Mouse (Mus musculus): ENCODE results near the gene A730009L09Rik. TPM values are rescaled to one million over a fixed set of nuclear protein-coding genes. Genes with fewer than 3 reads are reported as not detected.

Gene A730009L09Rik
- polyA plus RNA-seq, 1 experiment from 2014 or later: 0.41 TPM

DNA sequence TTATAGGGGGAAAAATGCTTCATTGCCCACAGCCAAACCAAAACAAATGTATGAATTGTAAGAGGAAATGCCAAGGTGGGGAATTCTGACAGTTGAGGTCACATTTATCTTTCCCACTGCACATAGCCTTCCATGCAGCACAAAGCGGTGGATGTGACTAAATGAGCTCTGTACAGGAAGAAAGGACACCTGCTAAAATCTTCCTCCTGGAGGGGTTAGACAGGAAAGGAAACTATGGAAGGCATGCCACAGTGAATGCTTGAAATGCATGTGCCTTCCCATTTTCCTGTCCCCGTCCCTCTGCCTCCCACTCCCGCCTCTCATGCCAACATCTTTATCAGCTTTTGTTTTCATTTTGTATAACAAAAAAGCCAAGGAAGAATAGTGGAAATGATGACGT, 7.2 kb upstream of the A730009L09Rik start:
- WGBS: 74% methylated on average over 4 of the region's 4 CpGs
- H3K9ac ChIP-seq (replicated peaks): no peak overlapping the region
- no peak for ATAC-seq (ENCODE audit: low FRiP score)
- H3K4me2 ChIP-seq: no peak overlapping the region
- H3K27me3 ChIP-seq (replicated peaks): no peaks in the 10 kb centered on the region
- H3K9me3 ChIP-seq (replicated peaks): no peaks in the 10 kb centered on the region
- no peaks in the 10 kb centered on the region for H3K4me1 ChIP-seq
- no peak overlapping the region for H3K4me3 ChIP-seq (replicated peaks)
- no peak overlapping the region for H3K27ac ChIP-seq (replicated peaks)
- no peaks in the 10 kb centered on the region for H3K36me3 ChIP-seq

DNA sequence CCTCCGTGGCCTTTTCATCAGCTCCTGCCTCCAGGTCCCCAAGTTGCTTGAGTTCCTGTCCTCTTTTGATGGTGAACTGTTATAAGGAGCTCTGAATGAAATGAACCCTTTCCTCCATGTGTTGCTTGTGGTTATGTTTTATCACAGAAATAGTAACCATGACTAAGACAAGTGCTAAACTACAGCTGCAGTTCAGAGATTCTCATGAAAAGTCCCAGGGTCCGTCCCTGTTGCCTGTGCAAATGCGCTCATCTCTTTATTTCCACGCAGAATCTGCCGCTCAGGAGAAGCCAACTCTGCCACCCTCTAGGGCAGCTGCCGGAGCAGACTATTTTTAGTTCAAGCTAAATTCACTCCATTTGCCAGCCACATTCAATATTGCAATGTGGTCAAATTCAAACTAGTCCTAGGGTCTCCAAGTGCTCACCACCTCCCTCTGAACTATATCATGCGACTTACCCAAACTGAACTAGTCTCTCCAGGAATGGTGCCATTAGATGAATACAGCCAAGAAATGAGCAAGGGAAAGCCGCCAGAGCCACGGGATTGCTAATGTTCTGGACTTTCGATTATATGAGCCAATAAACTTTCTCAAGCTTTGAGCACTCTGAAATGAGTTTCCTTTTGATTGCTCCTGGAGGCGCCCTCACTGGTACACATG, 7.2 kb downstream of the A730009L09Rik start:
- 87% methylated on average over 11 of the region's 11 CpGs for WGBS
- ATAC-seq (ENCODE audit: low FRiP score): no peak
- Histone ChIP-seq H3K4me3 (replicated peaks) (no peak overlapping the region), H3K27me3 (replicated peaks) (no peaks in the 10 kb centered on the region), H3K9me3 (replicated peaks) (no peaks in the 10 kb centered on the region), H3K4me1 (no peaks in the 10 kb centered on the region), H3K9ac (replicated peaks) (no peak overlapping the region), H3K36me3 (no peaks in the 10 kb centered on the region), H3K27ac (replicated peaks) (no peak overlapping the region), H3K4me2 (no peak overlapping the region)

DNA sequence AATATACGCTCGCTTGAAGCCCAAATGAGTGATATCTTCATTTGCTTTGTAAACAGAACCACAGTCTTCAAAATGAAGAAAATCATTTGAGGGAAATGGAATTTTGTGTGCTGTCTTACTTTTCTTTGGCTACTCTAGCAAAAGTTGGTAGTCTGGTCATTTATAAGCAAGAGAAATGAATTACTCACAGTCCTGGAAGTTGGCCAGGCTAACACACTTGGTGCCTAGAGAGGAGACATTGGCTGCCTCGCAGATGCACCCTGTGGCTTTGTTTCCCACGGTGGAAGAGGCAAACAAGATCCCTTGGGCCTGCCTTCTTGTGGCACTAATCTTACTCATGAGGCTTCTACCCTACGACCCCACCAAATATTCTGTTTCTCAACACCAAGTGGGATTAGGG, 8.1 kb downstream of the A730009L09Rik start:
- H3K9me3 ChIP-seq (replicated peaks): no peaks in the 10 kb centered on the region
- no peak overlapping the region for H3K27ac ChIP-seq (replicated peaks)
- H3K4me2 ChIP-seq: no peak overlapping the region
- no peak overlapping the region for H3K4me3 ChIP-seq (replicated peaks)
- no peaks in the 10 kb centered on the region for H3K27me3 ChIP-seq (replicated peaks)
- H3K36me3 ChIP-seq: no peaks in the 10 kb centered on the region
- no peak overlapping the region for H3K9ac ChIP-seq (replicated peaks)
- WGBS: 84% methylated on average over 5 of the region's 5 CpGs
- H3K4me1 ChIP-seq: no peaks in the 10 kb centered on the region
- no peak for ATAC-seq (ENCODE audit: low FRiP score)

DNA sequence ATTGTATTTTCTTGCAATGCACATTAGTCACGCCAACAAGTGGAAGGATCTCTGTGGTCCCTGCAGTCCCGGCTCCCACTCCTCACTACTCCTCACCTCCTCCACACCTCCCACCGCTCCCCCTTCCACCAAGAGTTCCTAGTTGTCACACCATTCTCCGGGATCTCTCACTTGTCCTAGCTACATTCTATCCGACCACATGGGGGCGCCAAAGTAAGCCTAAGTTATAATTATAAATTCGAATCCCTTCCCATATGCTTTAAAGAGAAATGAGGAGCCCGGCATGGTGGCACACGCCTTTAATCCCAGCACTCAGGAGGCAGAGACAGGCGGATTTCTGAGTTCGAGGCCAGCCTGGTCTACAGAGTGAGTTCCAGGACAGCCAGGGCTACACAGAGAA, 12.5 kb downstream of the A730009L09Rik start:
- H3K4me1 ChIP-seq: no peaks in the 10 kb centered on the region
- H3K4me3 ChIP-seq (replicated peaks): no peak overlapping the region
- H3K4me2 ChIP-seq: no peak overlapping the region
- no peaks in the 10 kb centered on the region for H3K27me3 ChIP-seq (replicated peaks)
- H3K9ac ChIP-seq (replicated peaks): no peak overlapping the region
- no peak overlapping the region for H3K27ac ChIP-seq (replicated peaks)
- H3K36me3 ChIP-seq: no peaks in the 10 kb centered on the region
- ATAC-seq (ENCODE audit: low FRiP score): no peak
- no peaks in the 10 kb centered on the region for H3K9me3 ChIP-seq (replicated peaks)
- WGBS: 64% methylated on average over 11 of the region's 11 CpGs

DNA sequence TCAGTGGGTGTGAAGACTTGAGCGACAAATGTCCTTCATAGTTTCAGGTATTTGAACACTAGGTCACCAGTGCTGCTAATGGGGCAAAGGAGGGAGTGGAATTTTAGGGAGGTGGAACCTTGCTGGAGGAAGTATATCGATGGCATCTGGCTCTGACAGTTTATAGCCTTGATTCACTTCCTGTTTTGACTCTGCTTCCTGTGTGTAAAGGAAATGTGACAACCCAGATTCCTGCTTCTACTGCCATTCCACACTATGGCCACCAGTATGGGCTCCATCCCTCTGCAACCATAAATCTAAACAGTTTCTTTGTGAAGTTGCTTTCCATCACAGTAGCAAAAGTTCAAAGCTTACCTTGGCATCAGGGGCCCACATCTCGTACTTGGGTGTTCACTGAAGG, 17.9 kb downstream of the A730009L09Rik start:
- H3K4me2 ChIP-seq: no peak overlapping the region
- H3K27me3 ChIP-seq (replicated peaks): no peaks in the 10 kb centered on the region
- H3K9me3 ChIP-seq (replicated peaks): no peaks in the 10 kb centered on the region
- ATAC-seq (ENCODE audit: low FRiP score): no peak
- H3K9ac ChIP-seq (replicated peaks): no peak overlapping the region
- 92% methylated on average over 3 of the region's 3 CpGs for WGBS
- no peaks in the 10 kb centered on the region for H3K4me1 ChIP-seq
- H3K4me3 ChIP-seq (replicated peaks): no peak overlapping the region
- no peak overlapping the region for H3K27ac ChIP-seq (replicated peaks)
- no peaks in the 10 kb centered on the region for H3K36me3 ChIP-seq

DNA sequence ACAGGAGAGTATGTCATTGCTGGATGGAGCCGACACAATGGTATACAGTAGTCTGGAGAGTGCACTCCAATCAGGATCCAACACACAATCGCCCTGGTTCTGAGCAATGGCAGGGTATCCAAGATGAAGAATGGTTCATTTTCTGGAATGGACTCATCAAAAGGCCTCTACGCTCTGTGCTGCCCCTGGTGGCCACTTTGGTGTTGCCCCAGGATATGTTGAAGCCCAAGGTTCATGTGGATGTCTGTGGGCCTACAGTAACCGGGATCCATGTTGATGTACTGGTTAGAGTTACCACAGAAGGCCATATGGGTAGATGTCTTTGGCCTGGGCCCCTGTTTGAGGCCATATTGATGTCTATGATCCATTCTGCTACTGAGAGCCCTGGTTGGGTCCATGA, 31.1 kb downstream of the A730009L09Rik start:
- H3K27ac ChIP-seq (replicated peaks): no peak overlapping the region
- no peaks in the 10 kb centered on the region for H3K4me1 ChIP-seq
- H3K36me3 ChIP-seq: no peaks in the 10 kb centered on the region
- no peaks in the 10 kb centered on the region for H3K27me3 ChIP-seq (replicated peaks)
- ATAC-seq (ENCODE audit: low FRiP score): no peak
- H3K9ac ChIP-seq (replicated peaks): no peak overlapping the region
- H3K4me3 ChIP-seq (replicated peaks): no peak overlapping the region
- WGBS: 98% methylated on average over 4 of the region's 4 CpGs
- H3K4me2 ChIP-seq: no peak overlapping the region
- no peaks in the 10 kb centered on the region for H3K9me3 ChIP-seq (replicated peaks)

DNA sequence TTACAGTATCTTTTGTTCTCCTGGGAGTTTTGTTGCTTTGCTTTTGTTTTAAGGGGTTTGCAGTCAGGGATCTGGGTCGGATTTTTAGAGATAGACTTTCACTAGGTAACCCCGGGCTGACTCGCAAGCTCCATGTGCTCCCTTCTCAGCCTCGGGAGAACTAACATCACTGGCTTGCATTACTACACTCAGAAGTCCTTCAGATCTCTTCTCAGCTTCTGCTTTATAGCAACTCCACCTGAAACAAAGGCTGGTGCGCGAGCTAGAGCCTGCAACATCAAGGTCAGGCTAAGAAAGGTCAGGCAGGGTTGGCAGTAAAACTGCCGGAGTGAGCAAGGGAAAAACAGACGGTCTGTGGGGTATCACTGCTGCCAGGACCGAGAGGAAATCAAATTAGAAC, 34.2 kb downstream of the A730009L09Rik start:
- 44% methylated on average over 9 of the region's 9 CpGs for WGBS
- Histone ChIP-seq H3K4me2 (no peak overlapping the region), H3K27me3 (replicated peaks) (no peaks in the 10 kb centered on the region)

DNA sequence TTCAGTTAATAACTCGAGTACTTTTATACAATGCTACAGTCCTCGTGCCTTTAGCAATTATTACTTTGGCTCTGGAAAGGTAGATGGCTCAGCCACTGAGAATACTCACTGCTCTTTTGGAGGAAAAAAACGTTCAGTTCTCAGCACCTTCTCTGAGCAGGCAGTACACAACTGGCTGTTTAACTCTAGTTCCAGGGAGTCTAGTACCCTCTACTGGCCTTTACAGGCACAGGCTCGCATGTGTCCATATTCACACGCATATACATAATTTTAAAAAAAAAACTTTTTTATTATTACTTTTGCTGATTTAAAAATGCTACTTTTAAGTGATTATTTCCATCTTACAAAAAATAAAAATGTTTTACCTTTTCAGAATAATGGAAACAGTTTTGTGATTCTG, 35.5 kb downstream of the A730009L09Rik start:
- no peaks in the 10 kb centered on the region for H3K9me3 ChIP-seq (replicated peaks)
- no peaks in the 10 kb centered on the region for H3K4me1 ChIP-seq
- WGBS: 81% methylated on average over 5 of the region's 5 CpGs
- no peak overlapping the region for H3K9ac ChIP-seq (replicated peaks)
- H3K36me3 ChIP-seq: no peaks in the 10 kb centered on the region
- no peak for ATAC-seq (ENCODE audit: low FRiP score)
- H3K4me3 ChIP-seq (replicated peaks): no peak overlapping the region
- no peak overlapping the region for H3K27ac ChIP-seq (replicated peaks)
- H3K4me2 ChIP-seq: no peak overlapping the region
- H3K27me3 ChIP-seq (replicated peaks): no peaks in the 10 kb centered on the region

More for the DNA sequence above, 34.2 kb downstream of the A730009L09Rik start:
- Histone ChIP-seq H3K36me3 (no peaks in the 10 kb centered on the region), H3K4me3 (replicated peaks) (no peak overlapping the region), H3K9ac (replicated peaks) (no peak overlapping the region), H3K4me1 (no peaks in the 10 kb centered on the region), H3K27ac (replicated peaks) (no peak overlapping the region), H3K9me3 (replicated peaks) (no peaks in the 10 kb centered on the region)
- no peak for ATAC-seq (ENCODE audit: low FRiP score)

DNA sequence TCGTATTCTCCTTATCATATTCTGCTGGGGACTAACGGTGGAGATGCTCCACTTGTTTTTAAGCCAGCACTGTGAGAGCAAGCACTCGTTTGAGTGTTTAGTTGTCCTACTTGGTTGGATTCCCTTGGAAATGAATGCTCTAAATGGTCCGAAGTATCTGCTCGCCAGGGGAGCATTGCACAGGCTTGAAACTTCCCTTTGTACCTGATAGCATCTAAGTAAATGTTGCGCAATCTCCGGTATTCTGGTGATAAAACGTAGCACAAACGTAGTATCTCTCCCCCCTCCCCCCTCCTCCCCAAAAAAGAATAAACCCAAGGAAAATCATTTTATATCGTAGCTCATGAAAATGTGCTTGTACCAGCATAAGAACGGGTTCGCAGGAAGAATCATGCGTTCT, 39.1 kb downstream of the A730009L09Rik start:
- no peak overlapping the region for H3K27ac ChIP-seq (replicated peaks)
- H3K9ac ChIP-seq (replicated peaks): no peak overlapping the region
- WGBS: 88% methylated on average over 13 of the region's 13 CpGs
- no peak for ATAC-seq (ENCODE audit: low FRiP score)
- peaks cover 12% of the 10 kb centered on the region for H3K4me1 ChIP-seq
- no peak overlapping the region for H3K4me2 ChIP-seq
- H3K4me3 ChIP-seq (replicated peaks): no peak overlapping the region
- H3K27me3 ChIP-seq (replicated peaks): no peaks in the 10 kb centered on the region
- H3K9me3 ChIP-seq (replicated peaks): no peaks in the 10 kb centered on the region
- H3K36me3 ChIP-seq: no peaks in the 10 kb centered on the region

DNA sequence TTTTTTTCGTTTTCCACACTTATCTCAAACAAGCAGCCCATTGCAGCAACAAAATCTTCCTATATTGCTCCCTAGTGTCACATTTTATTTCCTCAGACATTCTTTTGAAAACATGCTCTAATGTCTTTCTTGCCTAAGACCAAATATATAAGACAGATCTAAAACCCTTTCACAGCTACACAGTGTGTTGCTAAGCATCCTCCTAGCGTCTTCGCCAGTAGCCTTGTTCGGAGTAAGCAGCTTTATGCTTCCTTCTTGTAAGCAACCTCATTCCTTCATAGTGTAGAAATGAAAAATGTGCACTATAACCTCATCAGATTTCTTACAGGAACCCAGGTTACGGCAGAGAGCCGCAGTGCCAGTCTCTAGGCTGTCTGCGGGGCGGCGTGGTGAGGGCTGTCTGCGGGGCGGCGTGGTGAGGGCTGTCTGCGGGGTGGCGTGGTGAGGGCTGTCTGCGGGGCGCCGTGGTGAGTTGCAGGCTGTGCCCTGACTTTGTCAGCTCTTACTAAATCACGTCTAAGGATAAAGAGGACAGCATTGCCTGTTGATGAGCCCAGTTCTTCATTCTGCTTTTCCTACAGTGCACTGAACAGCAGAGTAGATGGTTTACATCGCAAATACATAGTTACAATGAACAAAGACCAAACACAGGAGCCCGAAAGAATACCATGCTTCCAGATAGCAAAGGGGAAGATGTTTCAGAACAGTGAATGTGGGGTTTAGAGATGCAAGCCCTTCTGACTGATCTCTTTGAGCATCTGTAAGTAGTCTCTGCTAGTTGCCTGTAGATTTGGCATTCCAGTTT, 43.4 kb downstream of the A730009L09Rik start:
- Histone ChIP-seq H3K4me3 (replicated peaks) (peak overlapping the region; percentile 23), H3K9ac (replicated peaks) (0 out of 2 replicates have a peak overlapping the region, but pooled peaks have one; percentile 15), H3K36me3 (no peaks in the 10 kb centered on the region), H3K27me3 (replicated peaks) (no peaks in the 10 kb centered on the region), H3K27ac (replicated peaks) (peak overlapping the region; percentile 77), H3K4me1 (peaks cover 14% of the 10 kb centered on the region), H3K9me3 (replicated peaks) (no peaks in the 10 kb centered on the region), H3K4me2 (peak overlapping the region; percentile 49)
- ATAC-seq (ENCODE audit: low FRiP score): peak; percentile 76
- 40% methylated on average over 20 of the region's 20 CpGs for WGBS

DNA sequence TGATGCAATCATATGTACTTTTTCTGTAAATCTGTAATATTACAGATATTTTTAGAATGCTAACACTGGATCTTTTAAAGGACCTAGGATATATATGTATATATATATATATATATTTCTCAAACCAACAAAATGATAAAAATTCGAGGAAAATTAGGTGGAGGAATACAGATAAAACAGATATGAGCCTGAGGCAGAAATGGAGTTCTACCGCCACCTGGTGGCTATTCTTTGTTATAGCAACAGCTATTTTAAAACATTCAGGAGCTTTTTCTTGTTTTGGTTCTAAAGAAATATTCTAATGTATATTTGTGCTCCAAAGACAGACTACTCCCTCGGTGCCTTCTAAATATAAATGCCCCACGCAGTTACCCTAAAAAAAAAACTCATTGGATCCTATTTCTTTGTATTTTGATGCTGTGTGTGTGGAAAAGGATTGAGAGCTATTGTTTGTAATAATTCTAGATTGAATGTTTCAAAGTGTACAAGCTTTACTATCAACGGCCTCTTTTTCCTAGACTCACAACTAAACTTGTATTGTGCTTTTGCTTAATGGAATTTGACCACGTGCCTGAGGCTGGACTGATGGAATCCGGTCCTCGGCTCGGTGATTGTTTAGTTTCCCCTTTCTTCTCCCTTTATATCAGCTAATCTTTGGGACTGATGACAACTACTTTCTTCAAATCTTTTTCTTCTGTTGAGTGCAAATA, 44.8 kb downstream of the A730009L09Rik start:
- WGBS: 31% methylated on average over 9 of the region's 9 CpGs
- Histone ChIP-seq H3K9me3 (replicated peaks) (no peaks in the 10 kb centered on the region), H3K27ac (replicated peaks) (no peak overlapping the region), H3K4me1 (peaks cover 14% of the 10 kb centered on the region), H3K4me3 (replicated peaks) (no peak overlapping the region), H3K9ac (replicated peaks) (no peak overlapping the region), H3K36me3 (no peaks in the 10 kb centered on the region), H3K4me2 (peak overlapping the region; percentile 17; the same call in 1 of the 2 replicates), H3K27me3 (replicated peaks) (no peaks in the 10 kb centered on the region)
- no peak for ATAC-seq (ENCODE audit: low FRiP score)

DNA sequence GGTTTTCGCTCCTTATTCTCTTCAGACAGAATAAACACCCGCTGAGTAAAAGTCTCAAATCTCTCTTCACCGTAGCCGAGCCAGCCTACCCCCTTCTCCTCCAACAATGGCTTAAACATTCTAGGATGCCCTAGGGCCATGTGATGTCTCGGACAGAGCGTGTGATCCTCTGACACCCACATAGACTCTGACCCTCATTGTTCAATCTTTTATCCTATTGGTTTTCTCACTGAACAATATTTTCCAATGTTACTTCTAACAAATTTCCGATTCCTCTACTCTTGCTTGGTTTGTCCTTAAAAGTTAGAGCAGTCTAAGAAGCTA, 45.3 kb downstream of the A730009L09Rik start:
- no peaks in the 10 kb centered on the region for H3K36me3 ChIP-seq
- H3K27ac ChIP-seq (replicated peaks): no peak overlapping the region
- H3K4me2 ChIP-seq: peak overlapping the region; percentile 17; the same call in 1 of the 2 replicates
- 54% methylated on average over 7 of the region's 7 CpGs for WGBS
- no peak overlapping the region for H3K9ac ChIP-seq (replicated peaks)
- no peak overlapping the region for H3K4me3 ChIP-seq (replicated peaks)
- ATAC-seq (ENCODE audit: low FRiP score): no peak
- H3K9me3 ChIP-seq (replicated peaks): no peaks in the 10 kb centered on the region
- no peaks in the 10 kb centered on the region for H3K27me3 ChIP-seq (replicated peaks)
- H3K4me1 ChIP-seq: peaks cover 14% of the 10 kb centered on the region
